Mouse (Mus musculus) stomach, embryonic 14.5 days (tissue): ENCODE measurements at regions not wholly inside any gene's neighbourhood (a gene's known extent, or its start where the extent isn't known, plus 50 kb on each side); places are given as distances from the start of the nearest gene placed in this dataset.

Experiments used
- ATAC-seq: fragments of 200-750 bp; cut with Nextera tagmentation; 2 replicates; pipeline ENCODE4 v1.8.0; 2017; ENCODE audit warnings: low read depth, moderate TSS enrichment; ENCODE audit not compliant: insufficient number of reproducible peaks, insufficient read depth, low FRiP score
- H3K27ac ChIP-seq: fragments of 300-500 bp; sonication (generic); 2 replicates; pipeline ENCODE4 v1.5.1; 2014; ENCODE audit warnings: mild to moderate bottlenecking, low read length, moderate library complexity, mixed read lengths
- H3K27me3 ChIP-seq: fragments of 300-500 bp; sonication (generic); 2 replicates; pipeline ENCODE4 v1.6.1; 2014; ENCODE audit warnings: low read length, control low read depth, mixed read lengths; ENCODE audit not compliant: control insufficient read depth, insufficient read depth
- H3K36me3 ChIP-seq: fragments of 300-500 bp; sonication (generic); 2 replicates; pipeline ENCODE4 v1.6.1; 2014; ENCODE audit warnings: mild to moderate bottlenecking, control low read depth, low read length, moderate library complexity, mixed read lengths; ENCODE audit not compliant: control insufficient read depth, insufficient read depth
- H3K4me1 ChIP-seq: fragments of 300-500 bp; sonication (generic); 2 replicates; pipeline ENCODE4 v1.6.1; 2014; ENCODE audit warnings: low read length, control low read depth, mixed read lengths; ENCODE audit not compliant: control insufficient read depth, insufficient read depth
- H3K4me2 ChIP-seq: fragments of 300-500 bp; sonication (generic); replicated peaks from 2 replicates; pipeline ENCODE4 v1.6.1; 2014; ENCODE audit warnings: low read depth, low read length, control low read depth
- H3K4me3 ChIP-seq: fragments of 300-500 bp; sonication (generic); 2 replicates; pipeline ENCODE4 v1.5.1; 2014; ENCODE audit warnings: low read depth, low read length, control low read depth
- H3K9ac ChIP-seq: fragments of 300-500 bp; sonication (generic); replicated peaks from 2 replicates; pipeline ENCODE4 v1.6.1; 2014; ENCODE audit warnings: low read depth, mild to moderate bottlenecking, control low read depth, low read length, moderate library complexity, mixed read lengths
- H3K9me3 ChIP-seq: fragments of 300-500 bp; sonication (generic); 2 replicates; pipeline ENCODE4 v1.6.1; 2016; ENCODE audit warnings: low read depth, low read length, control low read depth; ENCODE audit not compliant: control insufficient read depth
- WGBS: fragments of 180-500 bp; shearing (Covaris S2); extraction: QIAGEN DNeasy Blood & Tissue Kit; methylation state at CpG from one replicate; pipeline ENCODE4 v1.1.7; 2014; 5-methylcytosine and 5-hydroxymethylcytosine counted together

GRCm38 (mm10) chr13:28545337-28545736 lies 288.0 kb downstream of the Gm11361 start:
- peak; percentile 16; the same call in 1 of the 2 replicates for ATAC-seq
- Histone ChIP-seq H3K36me3 (no peaks in the 10 kb centered on the region), H3K4me2 (no peak overlapping the region), H3K9ac (no peak overlapping the region), H3K27me3 (no peaks in the 10 kb centered on the region), H3K9me3 (no peaks in the 10 kb centered on the region), H3K4me3 (no peak overlapping the region), H3K4me1 (peaks cover 6% of the 10 kb centered on the region; the same call in 1 of the 2 replicates), H3K27ac (no peak overlapping the region)
- WGBS: 56% methylated on average over 2 of the region's 2 CpGs

DNA sequence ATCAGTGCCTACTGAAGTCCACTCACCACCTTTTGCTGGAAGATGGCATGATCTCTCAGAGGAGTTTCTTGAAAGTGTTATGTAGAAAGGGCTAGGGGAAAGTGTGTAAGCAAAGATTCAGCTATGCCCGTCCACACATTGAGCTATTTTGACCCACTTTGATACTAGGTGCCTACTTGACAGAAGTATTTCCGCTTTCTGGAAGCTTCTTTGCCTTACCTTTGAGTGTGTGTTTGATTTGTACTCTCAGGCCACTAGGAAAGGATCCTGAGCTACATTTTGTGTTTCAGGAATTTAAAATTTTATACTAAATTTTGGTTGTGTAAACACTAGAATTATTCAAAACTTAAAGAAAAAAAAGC lies 287.5 kb downstream of the Gm11361 start:
- Histone ChIP-seq H3K4me2 (no peak overlapping the region), H3K9ac (no peak overlapping the region), H3K4me1 (peaks cover 6% of the 10 kb centered on the region; the same call in 1 of the 2 replicates), H3K4me3 (no peak overlapping the region), H3K9me3 (no peaks in the 10 kb centered on the region), H3K27me3 (no peaks in the 10 kb centered on the region), H3K27ac (no peak overlapping the region), H3K36me3 (no peaks in the 10 kb centered on the region)
- WGBS: 61% methylated on average over 2 of the region's 2 CpGs
- no peak for ATAC-seq

GRCm38 (mm10) chr13:28544003-28544818 lies 286.9 kb downstream of the Gm11361 start:
- no peak overlapping the region for H3K4me3 ChIP-seq
- no peak overlapping the region for H3K27ac ChIP-seq
- no peak overlapping the region for H3K9ac ChIP-seq
- no peaks in the 10 kb centered on the region for H3K36me3 ChIP-seq
- ATAC-seq: peak; percentile 62; the same call in 1 of the 2 replicates
- H3K27me3 ChIP-seq: no peaks in the 10 kb centered on the region
- H3K4me1 ChIP-seq: peaks cover 6% of the 10 kb centered on the region; the same call in 1 of the 2 replicates
- 23% methylated on average over 15 of the region's 17 CpGs for WGBS
- H3K4me2 ChIP-seq: no peak overlapping the region
- no peaks in the 10 kb centered on the region for H3K9me3 ChIP-seq

DNA sequence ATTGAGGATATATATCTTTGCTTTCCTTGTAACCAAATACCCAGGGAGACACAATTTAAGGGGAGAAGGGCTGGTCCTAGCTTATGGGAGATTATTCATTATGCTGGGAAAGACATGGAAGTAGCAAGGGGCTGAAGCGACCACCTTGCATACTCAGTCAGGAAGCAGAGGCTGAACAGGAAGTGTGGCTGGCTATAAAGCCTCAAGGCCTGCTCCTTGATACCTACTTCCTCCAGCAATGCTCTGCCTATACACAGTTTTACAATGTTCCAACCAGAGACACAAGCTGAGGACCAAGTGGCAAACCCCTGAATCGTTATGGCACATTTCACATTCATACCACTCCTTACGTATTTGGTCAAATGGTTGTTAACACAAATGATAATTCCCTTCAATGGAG lies 284.3 kb downstream of the Gm11361 start:
- ATAC-seq: no peak

DNA sequence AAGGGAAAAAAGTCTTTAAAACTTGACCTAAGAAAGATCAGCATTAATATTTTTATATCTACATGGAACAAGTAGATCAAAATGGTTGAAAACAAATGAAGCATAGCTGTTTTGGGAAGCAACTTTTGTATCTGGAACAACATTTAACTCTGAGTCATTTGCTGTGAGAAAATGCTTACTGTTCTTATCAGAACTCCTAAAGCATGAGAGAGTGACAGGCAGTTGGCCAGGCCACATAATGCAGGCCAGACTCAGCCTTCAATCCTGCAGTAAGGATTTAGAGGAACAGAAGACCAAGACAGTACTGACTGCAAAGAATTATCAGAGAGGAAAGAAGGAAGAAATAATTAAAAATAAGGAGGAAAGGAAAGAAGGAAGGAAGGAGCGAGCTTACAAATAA lies 275.8 kb downstream of the Gm11361 start:
- Histone ChIP-seq H3K27me3 (no peaks in the 10 kb centered on the region), H3K27ac (no peak overlapping the region), H3K9ac (no peak overlapping the region), H3K4me3 (no peak overlapping the region), H3K36me3 (no peaks in the 10 kb centered on the region), H3K4me1 (peaks cover 5% of the 10 kb centered on the region; the same call in 1 of the 2 replicates), H3K9me3 (no peaks in the 10 kb centered on the region), H3K4me2 (no peak overlapping the region)
- no peak for ATAC-seq
- 80% methylated on average over 1 of the region's 1 CpGs for WGBS

More for the DNA sequence above, 284.3 kb downstream of the Gm11361 start:
- H3K36me3 ChIP-seq: no peaks in the 10 kb centered on the region
- peaks cover 6% of the 10 kb centered on the region; the same call in 1 of the 2 replicates for H3K4me1 ChIP-seq
- no peaks in the 10 kb centered on the region for H3K9me3 ChIP-seq
- 90% methylated on average over 3 of the region's 3 CpGs for WGBS
- H3K4me3 ChIP-seq: no peak overlapping the region
- no peak overlapping the region for H3K9ac ChIP-seq
- H3K27ac ChIP-seq: no peak overlapping the region
- no peak overlapping the region for H3K4me2 ChIP-seq
- no peaks in the 10 kb centered on the region for H3K27me3 ChIP-seq

GRCm38 (mm10) chr13:28532278-28532677 lies 274.9 kb downstream of the Gm11361 start:
- no peak overlapping the region for H3K27ac ChIP-seq
- H3K4me1 ChIP-seq: peaks cover 5% of the 10 kb centered on the region; the same call in 1 of the 2 replicates
- peak; percentile 56; the same call in 1 of the 2 replicates for ATAC-seq

GRCm38 (mm10) chr13:28531534-28531999 lies 274.2 kb downstream of the Gm11361 start:
- 72% methylated on average over 5 of the region's 5 CpGs for WGBS
- peaks cover 5% of the 10 kb centered on the region; the same call in 1 of the 2 replicates for H3K4me1 ChIP-seq
- no peak for ATAC-seq
- no peaks in the 10 kb centered on the region for H3K36me3 ChIP-seq
- H3K4me3 ChIP-seq: no peak overlapping the region
- H3K27me3 ChIP-seq: no peaks in the 10 kb centered on the region
- H3K4me2 ChIP-seq: no peak overlapping the region
- H3K9ac ChIP-seq: no peak overlapping the region
- no peak overlapping the region for H3K27ac ChIP-seq
- H3K9me3 ChIP-seq: no peaks in the 10 kb centered on the region

More at GRCm38 (mm10) chr13:28532278-28532677, 274.9 kb downstream of the Gm11361 start:
- no peak overlapping the region for H3K4me2 ChIP-seq
- H3K9ac ChIP-seq: no peak overlapping the region
- no peaks in the 10 kb centered on the region for H3K27me3 ChIP-seq
- H3K4me3 ChIP-seq: no peak overlapping the region
- H3K36me3 ChIP-seq: no peaks in the 10 kb centered on the region
- no peaks in the 10 kb centered on the region for H3K9me3 ChIP-seq
- WGBS: 65% methylated on average over 3 of the region's 3 CpGs

- H3K36me3 ChIP-seq: no peaks in the 10 kb centered on the region
- H3K27me3 ChIP-seq: no peaks in the 10 kb centered on the region
- no peak overlapping the region for H3K27ac ChIP-seq
- WGBS: 86% methylated on average over 3 of the region's 3 CpGs
- peaks cover 5% of the 10 kb centered on the region; the same call in 1 of the 2 replicates for H3K4me1 ChIP-seq
- H3K4me2 ChIP-seq: no peak overlapping the region
- H3K4me3 ChIP-seq: no peak overlapping the region
- ATAC-seq: no peak
- no peak overlapping the region for H3K9ac ChIP-seq
- H3K9me3 ChIP-seq: no peaks in the 10 kb centered on the region
Measured at GRCm38 (mm10) chr13:28530947-28531346, 273.6 kb downstream of the Gm11361 start.
